Mouse (Mus musculus) stomach, embryonic 14.5 days (tissue): ENCODE measurements at regions not wholly inside any gene's neighbourhood (a gene's known extent, or its start where the extent isn't known, plus 50 kb on each side); places are given as distances from the start of the nearest gene placed in this dataset.
A peak's percentile ranks its signal among the peaks of the same experiment; 100 is the strongest.

Experiments used
- ATAC-seq: fragments of 200-750 bp; cut with Nextera tagmentation; 2 replicates; pipeline ENCODE4 v1.8.0; 2017; ENCODE audit warnings: low read depth, moderate TSS enrichment; ENCODE audit not compliant: insufficient number of reproducible peaks, insufficient read depth, low FRiP score
- H3K27ac ChIP-seq: fragments of 300-500 bp; sonication (generic); 2 replicates; pipeline ENCODE4 v1.5.1; 2014; ENCODE audit warnings: mild to moderate bottlenecking, low read length, moderate library complexity, mixed read lengths
- H3K27me3 ChIP-seq: fragments of 300-500 bp; sonication (generic); 2 replicates; pipeline ENCODE4 v1.6.1; 2014; ENCODE audit warnings: low read length, control low read depth, mixed read lengths; ENCODE audit not compliant: control insufficient read depth, insufficient read depth
- H3K36me3 ChIP-seq: fragments of 300-500 bp; sonication (generic); 2 replicates; pipeline ENCODE4 v1.6.1; 2014; ENCODE audit warnings: mild to moderate bottlenecking, control low read depth, low read length, moderate library complexity, mixed read lengths; ENCODE audit not compliant: control insufficient read depth, insufficient read depth
- H3K4me1 ChIP-seq: fragments of 300-500 bp; sonication (generic); 2 replicates; pipeline ENCODE4 v1.6.1; 2014; ENCODE audit warnings: low read length, control low read depth, mixed read lengths; ENCODE audit not compliant: control insufficient read depth, insufficient read depth
- H3K4me2 ChIP-seq: fragments of 300-500 bp; sonication (generic); replicated peaks from 2 replicates; pipeline ENCODE4 v1.6.1; 2014; ENCODE audit warnings: low read depth, low read length, control low read depth
- H3K4me3 ChIP-seq: fragments of 300-500 bp; sonication (generic); 2 replicates; pipeline ENCODE4 v1.5.1; 2014; ENCODE audit warnings: low read depth, low read length, control low read depth
- H3K9ac ChIP-seq: fragments of 300-500 bp; sonication (generic); replicated peaks from 2 replicates; pipeline ENCODE4 v1.6.1; 2014; ENCODE audit warnings: low read depth, mild to moderate bottlenecking, control low read depth, low read length, moderate library complexity, mixed read lengths
- H3K9me3 ChIP-seq: fragments of 300-500 bp; sonication (generic); 2 replicates; pipeline ENCODE4 v1.6.1; 2016; ENCODE audit warnings: low read depth, low read length, control low read depth; ENCODE audit not compliant: control insufficient read depth
- WGBS: fragments of 180-500 bp; shearing (Covaris S2); extraction: QIAGEN DNeasy Blood & Tissue Kit; methylation state at CpG from one replicate; pipeline ENCODE4 v1.1.7; 2014; 5-methylcytosine and 5-hydroxymethylcytosine counted together

DNA sequence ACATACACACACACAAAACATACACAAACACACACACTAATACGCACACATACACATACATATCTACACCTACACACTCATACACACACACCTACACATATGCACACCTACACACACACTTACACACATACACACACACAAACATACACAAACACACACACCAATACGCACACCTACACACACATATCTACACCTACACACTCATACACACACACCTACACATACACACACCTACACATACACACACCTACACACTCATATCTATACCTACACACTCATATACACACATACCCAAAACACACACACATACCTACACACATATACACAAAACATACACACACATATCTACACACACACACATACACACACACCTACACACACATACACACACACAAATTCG lies 179.9 kb upstream of the Frmd6 start:
- H3K9ac ChIP-seq, result no peak overlapping the region
- H3K4me3 ChIP-seq, result no peak overlapping the region
- ATAC-seq, result no peak
- no peak overlapping the region for H3K4me2 ChIP-seq
- H3K36me3 ChIP-seq, result no peaks in the 10 kb centered on the region
- 88% methylated on average over 3 of the region's 3 CpGs for WGBS
- no peaks in the 10 kb centered on the region for H3K27me3 ChIP-seq
- H3K9me3 ChIP-seq, result no peaks in the 10 kb centered on the region
- H3K4me1 ChIP-seq, result no peaks in the 10 kb centered on the region
- H3K27ac ChIP-seq, result no peak overlapping the region

DNA sequence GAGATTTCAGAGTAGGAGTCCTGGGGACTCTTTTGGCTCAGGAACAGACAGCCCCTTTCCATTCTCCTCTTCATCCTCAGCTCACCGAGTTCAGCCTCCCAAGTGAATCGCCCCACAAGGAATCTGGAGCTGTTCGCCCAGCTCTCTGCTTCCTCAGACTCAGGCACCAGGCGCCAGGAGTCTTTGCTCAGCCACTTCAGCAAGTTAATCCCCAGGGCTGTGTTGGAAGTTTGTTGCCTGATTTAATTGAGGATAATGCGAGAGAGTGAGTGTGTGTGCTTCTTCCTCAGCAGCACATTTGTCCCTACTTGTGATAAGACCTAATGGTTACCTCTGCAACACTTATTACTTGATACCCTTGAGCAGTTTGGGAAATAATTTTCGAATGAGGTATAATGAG lies 177.8 kb upstream of the Frmd6 start:
- Histone ChIP-seq H3K4me2 (no peak overlapping the region), H3K27me3 (no peaks in the 10 kb centered on the region), H3K9me3 (no peaks in the 10 kb centered on the region), H3K36me3 (no peaks in the 10 kb centered on the region), H3K4me3 (no peak overlapping the region), H3K9ac (no peak overlapping the region), H3K4me1 (no peaks in the 10 kb centered on the region), H3K27ac (peak overlapping the region; percentile 27; the same call in 1 of the 2 replicates)
- ATAC-seq, result no peak
- WGBS, result 54% methylated on average over 6 of the region's 6 CpGs

DNA sequence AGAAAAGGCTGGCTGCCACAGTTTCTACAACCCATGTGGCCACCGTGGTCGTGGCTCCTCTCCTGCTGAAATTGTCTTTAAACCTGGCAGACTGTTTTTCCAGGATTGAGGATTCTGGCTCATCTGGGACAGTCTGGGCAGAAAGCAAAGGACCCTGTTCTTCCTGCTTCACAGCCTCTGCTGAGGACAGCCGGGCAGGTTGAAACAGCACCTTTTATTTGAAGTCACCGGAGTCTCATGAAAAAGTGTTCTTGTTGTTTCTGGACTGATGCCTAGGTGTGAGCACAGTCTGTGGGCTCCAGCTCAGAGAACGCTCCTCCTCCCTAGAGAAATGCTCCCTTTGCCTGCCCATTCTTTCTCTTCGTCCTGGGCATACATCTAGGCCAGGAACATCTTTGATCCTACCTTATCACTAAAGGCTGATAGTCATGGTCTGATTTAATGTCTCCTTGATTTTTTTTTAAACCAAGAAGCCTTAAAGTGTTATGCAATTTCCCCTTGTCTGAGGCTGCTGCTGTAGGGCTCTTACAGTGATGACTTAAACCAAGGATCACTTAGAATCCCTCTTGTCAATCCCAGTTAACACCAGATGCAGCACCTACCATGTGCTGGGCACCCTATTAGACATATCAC lies 177.0 kb upstream of the Frmd6 start:
- no peak for ATAC-seq
- H3K4me1 ChIP-seq, result no peaks in the 10 kb centered on the region
- H3K27me3 ChIP-seq, result no peaks in the 10 kb centered on the region
- no peak overlapping the region for H3K4me3 ChIP-seq
- 70% methylated on average over 6 of the region's 6 CpGs for WGBS
- no peaks in the 10 kb centered on the region for H3K9me3 ChIP-seq
- no peaks in the 10 kb centered on the region for H3K36me3 ChIP-seq
- H3K27ac ChIP-seq, result 0 out of 2 replicates have a peak overlapping the region, but pooled peaks have one; percentile 27
- no peak overlapping the region for H3K4me2 ChIP-seq
- no peak overlapping the region for H3K9ac ChIP-seq

DNA sequence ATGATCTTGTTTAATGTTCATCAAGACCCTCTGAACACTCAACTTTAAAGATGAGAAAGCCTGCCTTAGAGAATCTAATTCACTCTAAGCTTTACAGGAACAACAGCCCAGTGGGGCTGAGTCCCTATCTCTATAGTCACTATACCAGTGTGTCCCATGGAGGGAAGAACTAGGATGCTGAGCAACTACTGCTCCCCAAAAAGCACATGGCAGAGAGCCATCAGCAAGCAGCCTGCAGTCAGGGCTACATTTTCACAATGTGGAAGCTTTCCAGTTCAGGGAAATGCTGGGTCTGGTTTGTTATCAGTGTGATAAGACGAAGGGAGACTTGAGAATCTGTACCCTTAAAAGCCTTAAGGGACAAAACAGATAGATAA lies 176.5 kb upstream of the Frmd6 start:
- Histone ChIP-seq H3K36me3 (no peaks in the 10 kb centered on the region), H3K4me3 (no peak overlapping the region), H3K4me2 (no peak overlapping the region), H3K9ac (no peak overlapping the region), H3K27me3 (no peaks in the 10 kb centered on the region), H3K9me3 (no peaks in the 10 kb centered on the region), H3K27ac (no peak overlapping the region), H3K4me1 (no peaks in the 10 kb centered on the region)
- 83% methylated on average over 1 of the region's 1 CpGs for WGBS
- ATAC-seq, result no peak

DNA sequence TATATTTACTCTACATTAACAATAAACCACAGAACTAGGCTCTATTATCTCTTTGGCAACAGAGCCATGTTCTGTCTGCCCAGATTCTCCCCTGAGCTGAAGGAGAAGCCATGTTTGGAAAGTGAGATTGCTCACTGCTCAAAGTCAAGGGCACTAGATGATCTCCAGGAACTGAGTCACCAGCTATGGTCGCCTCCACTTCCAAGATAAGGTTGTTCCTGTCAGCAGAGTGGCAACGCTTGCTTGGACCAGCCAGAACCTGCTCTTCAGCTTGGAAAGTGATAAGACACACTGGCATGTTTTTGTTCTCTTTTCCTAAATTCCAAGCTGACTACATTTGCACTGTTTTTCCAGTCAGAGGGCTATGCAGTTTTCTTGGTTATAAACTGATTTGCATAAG lies 175.6 kb upstream of the Frmd6 start:
- no peak overlapping the region for H3K4me3 ChIP-seq
- 70% methylated on average over 2 of the region's 2 CpGs for WGBS
- no peaks in the 10 kb centered on the region for H3K4me1 ChIP-seq
- no peaks in the 10 kb centered on the region for H3K36me3 ChIP-seq
- ATAC-seq, result no peak
- no peak overlapping the region for H3K4me2 ChIP-seq
- H3K9me3 ChIP-seq, result no peaks in the 10 kb centered on the region
- no peaks in the 10 kb centered on the region for H3K27me3 ChIP-seq
- H3K27ac ChIP-seq, result no peak overlapping the region; the same call in 1 of the 2 replicates
- no peak overlapping the region for H3K9ac ChIP-seq

DNA sequence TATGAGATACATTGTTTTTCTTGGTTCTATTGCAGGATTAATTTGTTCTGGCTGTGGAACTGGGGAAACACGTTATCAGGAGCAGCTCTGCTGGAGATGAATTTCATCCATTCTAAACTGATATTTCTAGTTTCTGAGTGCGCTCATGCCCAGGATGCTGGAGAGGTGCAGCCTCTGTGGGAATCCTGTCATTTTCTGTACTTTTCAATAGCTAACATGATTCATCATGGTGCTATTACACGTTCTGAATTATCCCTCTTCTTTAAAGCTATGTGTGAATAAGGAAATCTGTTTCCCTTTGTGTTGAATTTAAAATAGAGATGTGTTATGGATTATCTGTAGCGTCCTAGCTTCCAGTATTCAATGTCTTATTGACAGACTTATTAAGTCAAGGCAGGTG lies 174.8 kb upstream of the Frmd6 start:
- no peak overlapping the region for H3K27ac ChIP-seq
- no peaks in the 10 kb centered on the region for H3K4me1 ChIP-seq
- no peaks in the 10 kb centered on the region for H3K9me3 ChIP-seq
- H3K9ac ChIP-seq, result no peak overlapping the region
- H3K27me3 ChIP-seq, result no peaks in the 10 kb centered on the region
- no peak for ATAC-seq
- H3K36me3 ChIP-seq, result no peaks in the 10 kb centered on the region
- WGBS, result 74% methylated on average over 4 of the region's 4 CpGs
- H3K4me2 ChIP-seq, result no peak overlapping the region
- no peak overlapping the region for H3K4me3 ChIP-seq

DNA sequence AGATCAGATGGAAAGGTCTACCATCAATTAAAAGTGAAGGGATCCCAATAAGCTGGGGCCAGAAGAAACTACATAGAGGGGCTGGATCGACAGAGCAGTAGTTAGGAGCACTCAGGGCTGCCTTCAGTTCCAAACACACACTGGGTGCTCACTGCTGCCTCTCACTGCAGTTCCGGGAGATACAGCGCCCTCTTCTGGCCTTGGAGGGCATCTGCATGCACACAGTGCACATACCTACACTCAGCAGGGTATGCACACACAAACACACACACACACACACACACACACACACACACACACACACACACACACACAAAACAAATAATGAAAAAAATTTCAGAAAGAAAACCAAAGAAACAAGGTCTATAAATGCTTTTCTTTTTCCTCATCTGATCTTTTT lies 172.6 kb upstream of the Frmd6 start:
- Histone ChIP-seq H3K4me1 (no peaks in the 10 kb centered on the region), H3K27ac (no peak overlapping the region), H3K27me3 (no peaks in the 10 kb centered on the region), H3K4me2 (no peak overlapping the region), H3K9me3 (no peaks in the 10 kb centered on the region), H3K9ac (no peak overlapping the region), H3K36me3 (no peaks in the 10 kb centered on the region), H3K4me3 (no peak overlapping the region)
- ATAC-seq, result no peak
- WGBS, result 82% methylated on average over 3 of the region's 3 CpGs

DNA sequence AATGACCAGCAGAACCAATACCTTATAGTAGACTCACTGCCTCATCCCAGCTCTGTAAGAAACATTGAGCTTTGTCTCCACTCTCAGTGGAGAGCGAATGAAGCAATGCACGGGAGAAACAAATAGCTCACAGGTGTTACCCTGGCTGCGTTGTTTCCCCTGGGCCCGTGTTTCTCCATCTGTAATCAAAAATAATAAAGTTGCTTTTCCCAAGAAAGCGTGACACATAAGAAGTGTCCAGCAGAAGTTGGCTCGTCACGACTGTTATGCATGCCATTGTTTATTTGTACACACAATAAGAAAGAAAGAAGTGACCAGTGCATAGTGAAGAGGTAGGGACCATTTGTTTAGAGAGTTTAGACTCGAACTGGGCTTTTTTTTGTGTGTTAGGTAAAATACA lies 171.3 kb upstream of the Frmd6 start:
- Histone ChIP-seq H3K9ac (no peak overlapping the region), H3K36me3 (no peaks in the 10 kb centered on the region), H3K27me3 (no peaks in the 10 kb centered on the region), H3K4me1 (no peaks in the 10 kb centered on the region), H3K9me3 (no peaks in the 10 kb centered on the region), H3K4me3 (no peak overlapping the region), H3K4me2 (no peak overlapping the region), H3K27ac (no peak overlapping the region)
- no peak for ATAC-seq
- WGBS, result 87% methylated on average over 8 of the region's 8 CpGs

DNA sequence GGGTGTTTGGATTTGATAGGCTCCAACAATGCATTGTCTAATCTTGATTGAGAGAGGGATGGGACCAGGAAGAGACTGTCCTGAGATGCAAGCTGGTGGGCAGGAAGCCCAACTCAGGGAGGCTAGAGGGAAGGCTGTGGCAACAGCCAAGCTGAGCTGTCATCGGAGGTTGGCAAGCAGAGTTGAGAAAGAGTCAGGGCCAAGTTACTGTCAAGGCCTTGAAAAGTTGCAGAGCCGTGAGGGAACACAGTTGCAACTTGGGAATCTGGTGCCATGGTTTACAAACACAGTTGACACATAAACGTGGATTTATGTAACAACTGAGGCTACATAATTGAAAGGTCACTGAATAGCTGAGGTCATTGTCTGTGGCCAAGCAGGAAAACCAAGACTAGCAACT lies 170.8 kb upstream of the Frmd6 start:
- H3K9me3 ChIP-seq, result no peaks in the 10 kb centered on the region
- no peaks in the 10 kb centered on the region for H3K27me3 ChIP-seq
- ATAC-seq, result no peak
- H3K4me1 ChIP-seq, result no peaks in the 10 kb centered on the region
- no peak overlapping the region for H3K4me2 ChIP-seq
- no peak overlapping the region for H3K9ac ChIP-seq
- H3K27ac ChIP-seq, result no peak overlapping the region
- H3K4me3 ChIP-seq, result no peak overlapping the region
- 43% methylated on average over 3 of the region's 3 CpGs for WGBS
- no peaks in the 10 kb centered on the region for H3K36me3 ChIP-seq
